In the genomic region with DNA sequence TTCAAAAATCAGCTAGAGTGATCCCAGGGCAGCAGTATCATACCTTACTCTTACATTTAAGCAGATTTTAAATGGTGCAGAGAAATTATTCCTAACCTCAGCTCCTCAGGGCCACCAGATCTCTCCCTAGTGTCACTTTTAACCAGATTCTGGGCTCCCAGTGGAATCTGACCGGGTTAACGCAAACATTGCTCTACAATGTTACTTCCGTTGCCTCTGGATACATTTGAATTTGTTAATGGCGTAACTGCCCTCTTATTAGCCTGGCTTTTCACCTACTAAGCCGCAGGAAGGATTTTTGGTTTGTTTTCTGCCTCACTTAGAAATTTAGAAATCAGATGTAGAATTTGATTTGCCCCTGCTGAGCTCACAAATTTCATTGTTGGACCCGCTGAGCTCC, we compare ENCODE assay signal across 20 mouse cellular contexts. TPM values are rescaled to one million over a fixed set of nuclear protein-coding genes. Genes with fewer than 3 reads are reported as not detected.
"Had no signal": no experiment of that assay in that cellular context is flagged by ENCODE, and none has a peak within 500 bp of the region (broad histone marks: within the 10 kb centered on the region; RNA-seq: fewer than 3 reads in every experiment).

No protein-coding gene starts in this region.

- H3K4me3 ChIP-seq: limb, embryonic 12.5 days; limb, embryonic 15.5 days had no signal

- H3K27me3 ChIP-seq: limb, embryonic 12.5 days; limb, embryonic 15.5 days had no signal

- H3K27ac ChIP-seq: limb, embryonic 12.5 days; limb, embryonic 15.5 days had no signal

- H3K9ac ChIP-seq: limb, embryonic 12.5 days; limb, embryonic 15.5 days had no signal

- H3K4me1 ChIP-seq: limb, embryonic 12.5 days; limb, embryonic 15.5 days had no signal

- H3K9me3 ChIP-seq: limb, embryonic 12.5 days; limb, embryonic 15.5 days had no signal

- H3K4me2 ChIP-seq: limb, embryonic 15.5 days; midbrain, embryonic 11.5 days had no signal

RNA-seq across cellular contexts. Expression of a gene that starts 5.7 kb away (rescaled TPM):
- total RNA-seq: layer of hippocampus, adult 18-20 months; layer of hippocampus, postnatal 14 days; left cerebral cortex, adult 8-10 months; left cerebral cortex, postnatal 14 days; left cerebral cortex, postnatal 4 days; megakaryocyte progenitor cell, adult 5-6 weeks; midbrain, postnatal 0 days had no signal
- polyA plus RNA-seq: kidney, embryonic 16.5 days; limb, embryonic 12.5 days; limb, embryonic 15.5 days; lung, adult 2 months; lung, embryonic 16.5 days; midbrain, embryonic 11.5 days; midbrain, embryonic 14.5 days; midbrain, postnatal 0 days; neural tube, embryonic 11.5 days; neural tube, embryonic 14.5 days; small intestine, adult 2 months; spleen, adult 2 months; stomach, embryonic 16.5 days; testis, adult 2 months had no signal
